Mouse (Mus musculus) heart, adult 2 months (tissue): ENCODE results near the gene Fgfr2.

Source experiments
- CTCF ChIP-seq: fragments of 200-600 bp; IDR thresholded peaks from 2 replicates; pipeline ENCODE4 v1.8.1; 2022; ENCODE audit warnings: antibody characterized with exemption, mild to moderate bottlenecking, moderate library complexity
- POLR2A ChIP-seq: fragments of 200-500 bp; IDR thresholded peaks from 2 replicates; pipeline ENCODE4 v1.6.1; 2011; ENCODE audit warnings: mild to moderate bottlenecking, low read depth, low read length, control low read depth; ENCODE audit not compliant: insufficient read depth

DNA sequence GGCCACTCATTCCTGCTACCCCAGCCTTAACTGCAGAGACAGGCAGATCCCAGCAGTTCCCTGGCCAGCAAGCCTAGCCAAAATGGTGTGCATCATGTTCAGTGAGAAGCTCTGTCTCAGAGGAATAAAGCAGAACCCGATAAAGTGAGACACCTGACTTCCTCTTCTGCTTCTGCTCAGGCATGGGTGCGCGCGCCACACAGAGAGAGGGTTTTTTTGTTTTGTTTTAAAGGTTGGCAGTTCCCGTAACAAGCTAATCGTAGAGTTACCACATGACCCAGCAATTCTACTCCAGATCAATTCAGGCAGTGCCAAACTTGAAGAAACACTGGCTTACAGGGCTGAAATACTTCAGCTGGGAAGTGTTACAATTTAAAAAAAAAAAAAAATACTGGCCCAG lies 554.3 kb downstream of the Fgfr2 start:
- TF ChIP-seq CTCF (no peak), POLR2A (no peak)
